Mouse (Mus musculus): ENCODE measurements around the gene Ap2s1. TPM values are rescaled to one million over a fixed set of nuclear protein-coding genes. Genes with fewer than 3 reads are reported as not detected.
A peak's percentile ranks its signal among the peaks of the same experiment; 100 is the strongest.
"Not testable (repeated sequence)": the region's sequence is repeated elsewhere in the genome, so short reads cannot be mapped to it uniquely, and the experiment has no call there.

Gene Ap2s1
- total RNA-seq (2021), result 100 to 1,000 TPM; 264 to 316 TPM

GRCm38 (mm10) chr7:16738073-16738696 lies at the start of gene Ap2s1:
Ap2s1 (plus strand) TSS chr7:16738410.
- intact Hi-C loops (cut with DNase I), result no loop called here
- DNase-seq (ENCODE audit: low spot score in 2 of 2), result peak; percentile 98

- intact Hi-C loops (cut with DNase I), result no loop called here
- no peak for DNase-seq (ENCODE audit: low spot score in 2 of 2)
These were observed 49.0 kb upstream of the Ap2s1 start for GRCm38 (mm10) chr7:16689196-16689595.

- intact Hi-C loops (cut with DNase I), result loop anchor here (5.0 kb wide), 1 partner anchor 63 kb away; no protein-coding TSS in a partner anchor
These were observed 43.2 kb upstream of the Ap2s1 start for GRCm38 (mm10) chr7:16695025-16695424.

GRCm38 (mm10) chr7:16699042-16699441 lies 39.2 kb upstream of the Ap2s1 start:
- intact Hi-C loops (cut with DNase I), result loop anchor here (5.0 kb wide), 1 partner anchor 67 kb away; no protein-coding TSS in a partner anchor

More at GRCm38 (mm10) chr7:16695025-16695424, 43.2 kb upstream of the Ap2s1 start:
- no peak for DNase-seq (ENCODE audit: low spot score in 2 of 2)

GRCm38 (mm10) chr7:16700583-16700982 lies 37.6 kb upstream of the Ap2s1 start:
- DNase-seq (ENCODE audit: low spot score in 2 of 2), result no peak
- intact Hi-C loops (cut with DNase I), result no loop called here

More at GRCm38 (mm10) chr7:16699042-16699441, 39.2 kb upstream of the Ap2s1 start:
- no peak for DNase-seq (ENCODE audit: low spot score in 2 of 2)

- DNase-seq (ENCODE audit: low spot score in 2 of 2), result peak; percentile 54 to 62
- intact Hi-C loops (cut with DNase I), result no loop called here
These were observed 31.8 kb upstream of the Ap2s1 start for GRCm38 (mm10) chr7:16706385-16706784.

- intact Hi-C loops (cut with DNase I), result no loop called here
- DNase-seq (ENCODE audit: low spot score in 2 of 2), result no peak
These were observed 30.0 kb upstream of the Ap2s1 start for GRCm38 (mm10) chr7:16708244-16708643.

GRCm38 (mm10) chr7:16710604-16711003 lies 27.6 kb upstream of the Ap2s1 start:
- DNase-seq (ENCODE audit: low spot score in 2 of 2), result no peak
- intact Hi-C loops (cut with DNase I), result no loop called here

GRCm38 (mm10) chr7:16712633-16713415 lies 25.4 kb upstream of the Ap2s1 start:
- intact Hi-C loops (cut with DNase I), result no loop called here
- DNase-seq (ENCODE audit: low spot score in 2 of 2), result no peak

GRCm38 (mm10) chr7:16716456-16717152 lies 21.6 kb upstream of the Ap2s1 start:
- DNase-seq (ENCODE audit: low spot score in 2 of 2); intact Hi-C loops (cut with DNase I): not testable (repeated sequence)

GRCm38 (mm10) chr7:16721629-16722028 lies 16.6 kb upstream of the Ap2s1 start, which contains the start of gene Ceacam9:
Ceacam9 (plus strand) TSS chr7:16721929.
- no peak for DNase-seq (ENCODE audit: low spot score in 2 of 2)
- intact Hi-C loops (cut with DNase I), result no loop called here

- intact Hi-C loops (cut with DNase I); DNase-seq (ENCODE audit: low spot score in 2 of 2): not testable (repeated sequence)
These were observed 15.7 kb upstream of the Ap2s1 start for GRCm38 (mm10) chr7:16722490-16722889.

- intact Hi-C loops (cut with DNase I), result loop anchor here (1.0 kb wide), 1 partner anchor 99 kb away; no protein-coding TSS in a partner anchor
- DNase-seq (ENCODE audit: low spot score in 2 of 2), result peak; percentile 63 to 66
These were observed 9.4 kb upstream of the Ap2s1 start for GRCm38 (mm10) chr7:16728596-16729348.

- intact Hi-C loops (cut with DNase I); DNase-seq (ENCODE audit: low spot score in 2 of 2): not testable (repeated sequence)
These were observed 8.6 kb upstream of the Ap2s1 start for GRCm38 (mm10) chr7:16729563-16729962.

- intact Hi-C loops (cut with DNase I), result no loop called here
These were observed 7.4 kb upstream of the Ap2s1 start for GRCm38 (mm10) chr7:16730791-16731190.

GRCm38 (mm10) chr7:16731893-16732422 lies 6.3 kb upstream of the Ap2s1 start:
- intact Hi-C loops (cut with DNase I), result no loop called here
- no peak for DNase-seq (ENCODE audit: low spot score in 2 of 2)

More at GRCm38 (mm10) chr7:16730791-16731190, 7.4 kb upstream of the Ap2s1 start:
- no peak for DNase-seq (ENCODE audit: low spot score in 2 of 2)

- DNase-seq (ENCODE audit: low spot score in 2 of 2), result no peak
- intact Hi-C loops (cut with DNase I), result no loop called here
These were observed 571 bp upstream of the Ap2s1 start for GRCm38 (mm10) chr7:16737606-16738072.

- intact Hi-C loops (cut with DNase I), result no loop called here
- no peak for DNase-seq (ENCODE audit: low spot score in 2 of 2)
These were observed 920 bp downstream of the Ap2s1 start for GRCm38 (mm10) chr7:16739056-16739604.

- intact Hi-C loops (cut with DNase I), result loop anchor here (10.0 kb wide), 1 partner anchor 139 kb away; no protein-coding TSS in a partner anchor
- DNase-seq (ENCODE audit: low spot score in 2 of 2), result no peak
These were observed 7.2 kb downstream of the Ap2s1 start for GRCm38 (mm10) chr7:16745373-16745772.
